Mouse (Mus musculus): ENCODE results near the gene Cyp46a1. TPM values are rescaled to one million over a fixed set of nuclear protein-coding genes. Genes with fewer than 3 reads are reported as not detected.

Cyp46a1 gene
- total RNA-seq (2017): not detected in 2 replicates

DNA sequence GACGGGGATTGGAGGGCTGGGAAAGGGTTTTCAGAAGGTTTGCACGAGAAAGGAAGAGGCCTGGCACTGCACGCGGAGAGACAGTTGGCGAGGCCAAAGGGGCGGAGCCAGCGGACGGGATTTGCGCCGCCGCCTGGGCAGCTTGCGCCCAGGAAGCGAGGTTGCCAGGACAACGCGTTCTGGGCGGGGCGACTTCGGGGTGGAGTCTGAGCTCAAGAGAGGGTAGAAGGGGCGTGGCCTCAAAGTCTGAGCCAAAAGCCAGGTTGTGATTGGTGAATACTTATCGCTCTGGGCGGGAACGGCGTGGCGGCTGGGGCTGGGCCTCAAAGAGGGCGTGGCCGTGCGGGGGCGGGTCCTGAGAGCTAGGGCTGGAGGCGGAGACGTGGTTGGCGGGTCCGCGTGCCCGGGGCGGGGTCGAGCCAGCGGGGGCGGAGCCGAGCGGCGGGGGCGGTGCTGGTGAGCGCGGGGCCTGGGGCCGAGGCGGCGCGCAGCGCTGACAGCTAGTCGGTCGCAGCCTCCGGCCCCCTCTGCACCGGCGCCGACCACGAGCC is at the start of gene Cyp46a1:
Gene Cyp46a1, plus strand, starts transcription at position 487 of the 551 bp plus-strand sequence.
- peak; percentile 66 for ATAC-seq (ENCODE audit: extremely low read depth, insufficient number of reproducible peaks, low FRiP score, poor library complexity, severe bottlenecking)

DNA sequence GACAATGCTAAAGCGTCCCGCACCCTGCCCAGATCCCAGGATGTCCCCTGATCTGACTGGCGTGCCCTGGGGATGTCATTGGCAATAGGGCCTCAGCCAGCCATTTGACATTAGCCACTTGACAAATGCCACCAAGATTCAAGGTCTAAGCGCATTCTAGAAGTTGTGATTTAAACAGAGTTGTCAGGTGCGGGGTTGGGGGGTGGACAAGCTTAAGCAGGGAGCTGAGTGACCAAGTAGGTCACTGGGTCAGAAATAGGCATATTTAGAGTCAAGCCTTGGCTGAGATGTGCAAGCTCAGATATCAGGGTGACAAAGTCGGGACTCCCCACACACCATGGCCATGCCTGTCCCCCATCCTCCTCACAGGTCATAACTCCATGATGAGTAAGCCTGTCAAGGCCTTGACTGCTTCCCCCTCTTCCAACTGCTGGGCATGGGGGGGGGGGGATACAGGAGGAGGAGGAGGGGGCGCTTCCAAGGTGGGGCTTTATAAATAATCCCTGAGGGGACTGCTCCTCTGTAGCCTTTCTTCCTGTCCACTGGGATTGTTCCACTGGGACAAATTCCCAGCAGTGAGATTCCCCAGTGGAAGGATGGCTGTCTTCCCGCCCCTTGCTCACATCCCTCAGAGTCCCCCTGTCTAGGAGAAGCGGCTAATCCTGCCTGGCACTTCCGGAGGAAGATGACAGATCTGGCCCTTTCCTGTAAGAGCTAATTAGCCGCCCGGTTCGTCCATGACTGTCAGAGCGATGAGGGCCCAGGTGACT is 49.5 kb upstream of the Cyp46a1 start:
- ATAC-seq (ENCODE audit: extremely low read depth, insufficient number of reproducible peaks, low FRiP score, poor library complexity, severe bottlenecking): no peak

DNA sequence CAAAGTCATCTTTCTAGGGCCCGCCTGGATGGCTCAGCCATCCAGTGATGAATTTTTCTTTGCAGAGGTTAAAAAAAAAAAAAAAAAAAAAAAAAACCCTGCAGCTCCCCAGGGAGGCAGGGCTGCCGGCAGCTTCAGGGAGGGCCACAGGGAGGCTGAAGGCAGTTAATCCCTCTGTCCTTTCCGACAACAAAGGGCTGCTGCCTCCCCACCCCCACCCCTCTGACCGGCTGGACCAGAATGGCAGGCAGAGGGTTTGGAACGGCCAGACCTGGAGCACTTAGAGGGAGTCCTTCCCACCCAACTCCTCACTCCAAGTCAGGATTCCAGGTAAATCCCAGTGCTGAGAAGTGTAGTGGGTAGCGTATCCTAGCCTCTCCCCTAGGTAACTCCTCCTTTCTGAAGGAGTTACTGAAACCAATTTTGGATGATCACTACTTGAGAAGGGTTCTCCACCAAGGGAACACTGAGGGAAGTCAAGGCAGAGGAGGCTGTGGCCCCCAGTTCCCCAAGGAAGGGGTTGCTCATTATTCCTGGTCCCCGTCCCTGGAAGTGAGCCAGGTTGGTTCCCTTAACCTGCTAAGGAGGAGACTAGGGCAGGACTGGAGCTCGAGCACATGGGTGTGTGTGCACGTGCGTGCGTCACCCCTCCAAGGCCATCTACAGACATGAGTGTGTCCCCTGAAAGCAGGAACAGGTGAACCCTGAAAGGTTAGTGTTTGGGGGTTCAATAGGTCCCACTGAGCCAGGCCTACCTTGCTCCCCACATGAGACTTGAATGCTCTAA is 48.8 kb upstream of the Cyp46a1 start:
- no peak for ATAC-seq (ENCODE audit: extremely low read depth, insufficient number of reproducible peaks, low FRiP score, poor library complexity, severe bottlenecking)

DNA sequence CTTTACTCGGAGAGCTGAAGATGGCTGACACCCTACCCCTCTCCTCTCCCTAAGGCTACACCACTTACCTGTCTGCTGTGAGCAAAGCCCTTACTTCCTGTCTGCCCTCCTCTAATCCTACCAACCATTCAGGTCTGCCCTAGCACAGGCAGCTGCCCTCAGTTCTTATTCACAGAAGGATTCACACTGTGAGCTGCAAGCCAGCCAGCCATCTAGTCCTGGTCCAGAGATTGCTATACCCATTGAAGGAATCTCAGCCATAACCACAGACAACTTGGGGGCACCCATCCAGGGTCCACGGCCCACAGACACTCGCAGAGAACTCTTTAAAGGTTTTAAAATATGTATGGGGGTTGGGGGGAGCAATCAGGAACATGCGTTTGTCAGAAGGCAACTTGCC is 47.8 kb upstream of the Cyp46a1 start:
- no peak for ATAC-seq (ENCODE audit: extremely low read depth, insufficient number of reproducible peaks, low FRiP score, poor library complexity, severe bottlenecking)

DNA sequence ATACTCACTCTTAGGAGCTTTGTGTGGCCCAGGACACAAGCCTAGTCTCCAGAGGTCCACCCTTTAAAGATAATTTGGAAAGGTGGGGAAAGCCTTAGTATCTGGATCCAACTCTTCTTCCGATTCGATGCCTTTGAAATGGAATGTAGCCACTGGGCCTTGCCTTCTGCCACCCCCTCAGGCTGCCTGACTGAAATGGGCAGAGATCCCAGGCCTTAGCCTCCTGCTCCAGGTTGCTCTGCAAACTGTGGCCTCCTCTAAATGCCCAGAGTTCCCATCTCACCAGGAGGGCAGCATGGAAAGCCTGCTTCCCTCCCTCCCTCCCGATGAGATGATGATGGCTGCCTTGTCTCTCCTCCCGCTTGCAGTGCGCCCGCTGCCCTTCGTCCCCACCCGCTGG is 47.2 kb upstream of the Cyp46a1 start:
- no peak for ATAC-seq (ENCODE audit: extremely low read depth, insufficient number of reproducible peaks, low FRiP score, poor library complexity, severe bottlenecking)

DNA sequence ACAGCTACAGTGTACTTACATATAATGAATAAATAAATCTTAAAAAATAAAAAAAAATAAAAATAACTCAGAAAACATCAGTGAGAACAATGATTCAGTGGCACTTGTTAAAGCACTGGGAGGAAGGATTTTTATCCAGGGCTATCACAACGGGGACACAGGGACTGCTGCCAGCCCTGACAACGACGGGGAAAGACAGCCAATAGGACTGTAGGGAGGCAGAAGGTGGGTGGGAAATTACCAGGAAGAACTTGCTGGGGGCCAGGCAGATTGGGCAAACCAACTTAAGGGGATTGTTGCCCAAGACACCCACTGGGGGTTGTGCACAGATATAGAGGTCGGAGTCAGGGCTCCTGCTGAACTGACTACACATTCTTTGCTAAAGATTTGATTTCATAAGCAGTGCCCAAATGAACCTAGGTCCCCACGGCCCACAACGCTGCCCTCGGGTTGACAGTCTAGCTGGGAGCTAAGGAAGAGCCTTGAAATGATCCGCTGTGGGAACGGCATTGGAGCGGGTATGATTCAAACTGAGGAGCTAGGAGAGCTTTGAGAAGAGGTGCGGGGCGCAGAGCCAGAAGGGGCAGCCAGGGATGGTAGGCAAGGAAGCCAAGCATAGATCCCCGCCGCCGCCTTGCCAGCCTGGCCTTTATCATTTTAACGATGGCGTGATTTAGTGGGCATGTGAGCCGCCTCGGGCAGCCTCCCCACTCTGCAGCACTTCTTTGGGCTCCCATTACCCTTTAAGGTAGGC is 45.9 kb upstream of the Cyp46a1 start:
- ATAC-seq (ENCODE audit: extremely low read depth, insufficient number of reproducible peaks, low FRiP score, poor library complexity, severe bottlenecking): no peak

DNA sequence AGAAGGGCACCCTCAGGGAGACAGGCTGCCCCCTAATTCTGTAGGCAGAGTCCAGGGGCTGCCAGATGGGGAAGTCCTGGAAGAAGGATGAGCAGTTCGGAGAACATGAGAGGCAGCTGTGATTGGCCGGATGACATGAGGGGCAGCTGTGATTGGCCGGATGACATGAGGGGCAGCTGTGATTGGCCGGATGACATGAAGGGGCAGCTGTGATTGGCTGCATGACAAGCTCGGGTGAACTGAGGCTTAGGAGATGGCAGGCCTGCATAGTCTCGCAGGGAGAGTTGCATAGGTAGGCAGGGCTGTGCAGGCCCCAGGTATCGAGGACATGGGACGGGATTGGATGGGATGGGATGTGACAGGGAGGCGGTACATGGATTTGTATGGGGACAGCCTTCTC is 41.8 kb upstream of the Cyp46a1 start:
- ATAC-seq (ENCODE audit: extremely low read depth, insufficient number of reproducible peaks, low FRiP score, poor library complexity, severe bottlenecking): no peak

DNA sequence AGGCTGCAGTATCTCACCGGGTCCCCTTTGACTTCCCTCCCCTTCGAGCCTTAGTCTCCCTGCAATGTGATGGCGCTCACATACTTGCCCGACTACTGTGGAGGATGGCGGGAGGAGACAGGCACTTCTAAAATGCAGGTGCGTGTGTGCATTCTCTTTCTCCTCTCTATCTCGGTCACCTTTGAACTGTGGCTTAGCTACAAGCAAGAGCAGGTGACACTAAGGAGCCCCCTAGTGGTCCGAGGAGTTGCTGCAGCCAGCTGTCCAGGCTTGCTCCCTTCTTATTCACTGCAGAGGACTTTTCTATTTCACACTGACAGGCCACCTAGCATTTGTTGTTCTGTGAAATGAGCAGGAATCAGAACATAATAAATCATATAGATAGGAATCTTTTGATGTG is 41.2 kb upstream of the Cyp46a1 start:
- ATAC-seq (ENCODE audit: extremely low read depth, insufficient number of reproducible peaks, low FRiP score, poor library complexity, severe bottlenecking): no peak

DNA sequence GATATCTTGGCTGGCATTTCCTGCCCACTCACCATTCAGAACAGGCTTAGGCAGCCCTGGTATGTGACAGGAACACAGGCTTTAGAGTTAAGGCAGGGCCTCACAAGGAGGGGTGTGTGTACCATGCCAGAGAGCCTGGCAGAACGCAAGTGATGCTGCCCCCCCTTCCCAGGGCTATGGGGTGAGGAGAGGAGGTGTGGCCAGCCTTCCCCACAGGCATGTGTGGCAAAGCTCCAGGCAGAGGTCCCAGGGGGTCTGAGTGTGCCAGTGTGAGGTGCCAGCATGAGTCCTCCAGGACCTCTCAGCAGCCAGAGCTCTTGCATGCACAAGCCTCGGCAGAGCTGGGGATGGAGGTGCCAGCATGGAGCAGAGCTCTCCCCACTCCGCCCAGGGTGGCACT is 39.6 kb upstream of the Cyp46a1 start:
- ATAC-seq (ENCODE audit: extremely low read depth, insufficient number of reproducible peaks, low FRiP score, poor library complexity, severe bottlenecking): no peak

DNA sequence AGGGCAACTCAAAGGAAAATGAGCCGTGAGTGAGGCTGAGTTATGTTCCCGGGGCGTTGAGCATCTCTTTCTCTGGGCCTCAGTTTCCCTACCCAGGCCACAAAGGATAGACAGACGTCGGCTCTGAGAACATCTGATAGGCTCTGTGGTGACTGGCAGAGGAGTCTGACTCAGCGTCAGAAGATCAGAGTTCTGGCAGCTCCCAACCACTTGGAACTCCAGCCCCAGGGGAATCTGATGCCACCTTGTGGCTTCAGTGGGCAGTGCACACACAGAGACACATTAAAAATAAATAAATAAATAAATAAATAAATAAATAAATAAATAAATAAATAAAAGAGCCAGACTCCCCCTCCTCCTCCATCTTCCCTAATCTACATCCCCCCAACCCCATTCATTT is 37.1 kb upstream of the Cyp46a1 start:
- ATAC-seq (ENCODE audit: extremely low read depth, insufficient number of reproducible peaks, low FRiP score, poor library complexity, severe bottlenecking): no peak

DNA sequence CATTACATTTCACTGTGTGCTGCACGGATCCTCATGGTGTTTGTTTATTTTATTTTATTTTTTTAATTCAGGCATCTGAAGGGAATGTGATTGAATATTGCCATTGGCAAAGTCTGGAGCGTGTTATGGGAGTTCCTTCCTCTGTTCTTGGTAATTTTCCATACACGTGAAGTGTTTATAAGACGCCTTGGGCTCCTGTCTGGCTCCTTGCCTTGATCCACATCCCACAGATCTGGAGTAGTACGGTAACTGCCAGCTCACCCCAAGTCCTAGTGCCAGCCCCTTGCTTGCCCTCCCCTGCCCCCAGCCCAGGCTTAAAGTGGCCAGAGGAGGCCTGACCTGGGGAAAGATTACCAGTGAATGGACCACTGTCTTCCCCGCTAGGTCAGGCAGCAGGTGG is 33.2 kb upstream of the Cyp46a1 start:
- ATAC-seq (ENCODE audit: extremely low read depth, insufficient number of reproducible peaks, low FRiP score, poor library complexity, severe bottlenecking): no peak

DNA sequence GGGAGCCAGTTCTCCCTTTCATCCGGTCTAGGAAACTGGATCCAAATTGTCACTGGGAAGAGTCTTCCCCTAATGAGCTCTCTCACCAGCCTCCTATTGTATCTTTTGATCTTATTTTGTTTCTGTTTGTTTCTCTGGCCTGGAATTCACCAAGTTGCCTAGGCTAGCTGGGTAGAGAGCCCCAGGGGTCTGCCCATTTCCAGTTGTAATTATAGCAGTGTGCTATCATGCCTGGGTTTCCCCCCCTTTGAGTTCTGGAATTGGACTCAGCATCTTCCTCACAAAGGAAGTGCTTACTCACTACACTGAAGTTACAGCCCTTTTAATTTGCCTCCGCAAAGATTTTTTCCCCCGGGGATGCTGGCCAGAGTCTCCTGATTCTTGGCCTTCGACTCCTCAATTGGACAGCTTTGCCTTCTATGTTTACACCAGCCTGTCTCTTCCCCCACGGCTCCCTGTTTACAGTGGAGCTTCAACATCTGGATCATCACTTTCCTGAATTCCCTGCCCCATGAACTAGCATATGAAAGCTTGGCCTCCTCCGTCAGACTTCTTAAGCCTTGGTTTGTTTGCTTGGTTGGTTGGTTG is 30.3 kb upstream of the Cyp46a1 start:
- ATAC-seq (ENCODE audit: extremely low read depth, insufficient number of reproducible peaks, low FRiP score, poor library complexity, severe bottlenecking): no peak

DNA sequence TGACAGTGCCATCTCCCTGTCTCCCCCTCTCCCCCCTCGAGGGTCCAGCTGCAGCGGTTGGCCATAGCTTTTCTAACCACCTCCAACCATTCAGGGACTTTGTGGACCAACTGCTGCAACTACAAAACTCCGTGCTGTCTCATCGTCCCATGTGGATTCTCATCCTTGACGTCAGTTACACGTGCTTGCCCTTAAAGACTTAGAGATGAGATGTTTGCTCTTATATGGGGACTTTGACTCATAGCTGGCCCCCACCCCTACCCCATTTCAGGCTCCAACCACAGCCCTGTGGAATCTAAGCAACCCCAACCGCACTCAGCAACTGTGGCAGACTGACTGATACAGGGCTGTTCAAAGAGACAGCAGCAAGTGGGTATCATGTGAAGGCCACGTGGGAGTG is 29.0 kb upstream of the Cyp46a1 start:
- no peak for ATAC-seq (ENCODE audit: extremely low read depth, insufficient number of reproducible peaks, low FRiP score, poor library complexity, severe bottlenecking)

DNA sequence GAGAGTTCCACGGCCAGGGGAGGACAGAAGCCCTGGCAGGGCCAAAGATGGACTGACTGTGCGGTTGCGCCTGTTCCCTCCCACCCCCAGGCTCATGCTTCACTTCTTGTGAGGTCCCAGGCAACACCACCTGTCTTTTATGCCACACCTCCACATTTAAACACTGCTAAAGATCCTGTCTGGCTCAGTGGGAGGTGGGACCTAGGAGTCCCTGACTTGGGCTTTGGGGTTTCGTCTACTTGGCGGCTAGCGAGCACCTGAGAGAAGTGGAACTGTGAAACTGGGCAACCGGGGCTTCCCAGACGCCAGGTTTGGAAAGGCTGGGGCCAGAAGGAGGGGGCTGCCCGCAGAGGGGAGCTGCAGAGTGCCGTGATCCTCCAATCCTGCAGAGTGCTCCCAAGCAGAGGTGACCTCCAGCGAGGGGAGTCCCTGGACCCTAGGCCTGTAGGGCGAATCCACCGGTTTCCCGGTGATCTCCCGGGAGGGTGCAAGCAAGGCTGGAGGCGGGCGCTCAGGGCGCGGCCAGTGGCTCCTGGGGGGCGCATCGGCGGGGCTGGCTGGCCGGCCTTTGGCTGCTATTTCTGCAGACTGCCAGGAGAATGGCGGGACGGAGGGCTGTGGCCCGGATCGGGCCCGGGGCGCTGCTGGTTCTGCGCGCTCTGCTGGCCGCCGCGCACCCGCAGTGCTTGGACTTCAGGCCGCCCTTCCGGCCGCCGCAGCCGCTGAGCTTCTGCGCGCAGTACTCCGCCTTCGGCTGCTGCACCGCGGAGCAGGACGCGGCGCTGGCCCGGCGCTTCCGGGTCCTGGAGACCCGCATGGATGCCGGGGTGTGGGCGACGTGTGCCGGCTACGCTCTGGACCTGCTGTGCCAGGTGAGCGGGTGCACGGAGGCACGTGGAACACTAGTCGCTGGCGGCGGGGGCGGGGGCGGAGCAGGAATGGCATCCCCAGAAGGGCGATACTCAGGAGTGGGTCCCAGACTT is 28.1 kb upstream of the Cyp46a1 start, which contains the start of gene Hhipl1:
Gene Hhipl1, plus strand, starts transcription at position 459 of the 983 bp plus-strand sequence.
- no peak for ATAC-seq (ENCODE audit: extremely low read depth, insufficient number of reproducible peaks, low FRiP score, poor library complexity, severe bottlenecking)

DNA sequence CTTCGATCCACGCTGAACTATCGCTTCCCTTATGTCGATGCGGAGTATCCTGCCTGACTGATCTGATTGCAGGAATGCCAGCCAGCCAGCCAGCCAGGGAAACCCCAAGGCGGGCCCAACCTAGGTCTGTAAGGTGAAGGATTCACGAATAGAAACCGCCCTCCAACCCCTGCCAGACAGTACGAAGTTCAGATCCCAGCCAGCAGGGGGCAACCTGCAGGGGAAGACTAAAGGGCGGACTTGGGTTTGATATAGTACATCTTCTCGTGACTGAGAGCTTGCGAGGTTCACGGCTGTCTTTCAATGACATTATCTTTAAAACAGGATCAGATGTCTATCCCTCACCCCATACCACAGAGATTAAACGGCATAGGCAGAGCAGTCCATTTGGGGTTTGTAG is 26.6 kb upstream of the Cyp46a1 start:
- ATAC-seq (ENCODE audit: extremely low read depth, insufficient number of reproducible peaks, low FRiP score, poor library complexity, severe bottlenecking): no peak

DNA sequence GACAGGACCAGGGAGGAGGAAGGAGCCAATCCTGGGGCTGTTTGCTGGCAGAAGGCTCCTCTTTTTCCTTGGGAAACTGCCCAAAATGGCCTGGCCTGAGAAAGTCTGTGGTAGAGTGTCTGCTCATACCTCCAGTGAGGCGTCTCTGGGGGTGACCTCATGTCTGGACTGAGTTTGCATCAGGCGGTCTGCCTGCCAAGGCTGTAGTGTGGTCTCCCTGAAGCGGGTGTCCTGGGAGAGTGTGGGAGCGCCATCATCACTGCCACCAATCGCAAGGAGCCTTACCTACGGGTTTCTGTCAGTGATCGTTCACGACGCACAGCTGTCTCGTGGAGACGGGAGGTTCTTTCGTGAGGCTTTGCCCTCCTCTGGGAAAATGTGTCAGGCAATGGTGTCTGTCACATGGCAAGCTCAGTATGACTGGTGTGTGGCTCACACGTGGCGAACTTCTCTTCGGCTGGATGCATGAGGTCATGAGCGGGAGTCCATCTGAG is 25.8 kb upstream of the Cyp46a1 start:
- no peak for ATAC-seq (ENCODE audit: extremely low read depth, insufficient number of reproducible peaks, low FRiP score, poor library complexity, severe bottlenecking)

DNA sequence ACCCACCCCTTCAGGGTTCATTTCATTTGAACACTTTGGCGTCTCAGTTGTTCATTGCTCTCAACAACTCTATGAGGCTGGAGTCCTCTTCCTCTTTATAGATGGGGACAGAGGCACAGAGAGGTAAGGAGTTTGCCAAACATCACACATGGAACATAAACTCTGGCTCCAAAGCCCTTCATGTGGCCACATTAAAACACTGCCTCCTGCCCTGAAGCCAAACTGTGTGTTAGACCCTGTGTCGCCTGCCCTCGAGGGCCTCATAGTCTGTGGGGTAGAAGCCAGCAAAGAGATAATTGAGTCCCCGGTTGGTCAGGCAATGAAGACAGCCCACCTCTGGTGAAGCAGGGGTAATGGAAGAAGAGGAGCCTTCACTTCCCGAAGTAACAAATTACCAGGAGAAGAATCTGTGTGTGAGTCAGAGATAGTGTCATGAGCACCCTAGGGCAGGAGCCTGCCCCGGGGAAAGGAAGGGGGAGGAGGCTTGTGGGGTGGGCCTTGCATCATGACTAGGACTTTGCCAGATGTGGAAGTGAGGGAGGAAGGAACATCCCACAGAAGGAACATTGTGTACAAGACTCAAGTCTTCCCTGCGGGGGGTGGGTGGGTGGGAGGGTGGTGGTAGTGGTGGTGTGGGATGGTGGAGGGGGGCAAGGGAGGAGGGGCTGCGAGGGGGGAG is 24.9 kb upstream of the Cyp46a1 start:
- no peak for ATAC-seq (ENCODE audit: extremely low read depth, insufficient number of reproducible peaks, low FRiP score, poor library complexity, severe bottlenecking)
